Mouse (Mus musculus) layer of hippocampus, postnatal 10 days (tissue): ENCODE measurements around the gene Olfr56. TPM values are rescaled to one million over a fixed set of nuclear protein-coding genes. Genes with fewer than 3 reads are reported as not detected.
"Not testable (repeated sequence)": the region's sequence is repeated elsewhere in the genome, so short reads cannot be mapped to it uniquely, and the experiment has no call there.

Experiments
- DNase-seq, 2 experiments: peaks; one replicate each; pipeline ENCODE4 v3.0.0; 2021; ENCODE audit warnings: low spot score in 2 of 2
- total RNA-seq, 2 experiments: library from RNA; stranded (reverse); gene quantifications; 2 replicates each; pipeline ENCODE4 v1.2.3; 2021

Olfr56 gene
- total RNA-seq, 2 experiments from 2014 or later, result not detected

GRCm38 (mm10) chr11:49051894-49052293, 73.2 kb downstream of the Olfr56 start:
- not testable (repeated sequence) for DNase-seq

- DNase-seq, result not testable (repeated sequence)
Observed at GRCm38 (mm10) chr11:49060061-49060460, 81.4 kb downstream of the Olfr56 start.

DNA sequence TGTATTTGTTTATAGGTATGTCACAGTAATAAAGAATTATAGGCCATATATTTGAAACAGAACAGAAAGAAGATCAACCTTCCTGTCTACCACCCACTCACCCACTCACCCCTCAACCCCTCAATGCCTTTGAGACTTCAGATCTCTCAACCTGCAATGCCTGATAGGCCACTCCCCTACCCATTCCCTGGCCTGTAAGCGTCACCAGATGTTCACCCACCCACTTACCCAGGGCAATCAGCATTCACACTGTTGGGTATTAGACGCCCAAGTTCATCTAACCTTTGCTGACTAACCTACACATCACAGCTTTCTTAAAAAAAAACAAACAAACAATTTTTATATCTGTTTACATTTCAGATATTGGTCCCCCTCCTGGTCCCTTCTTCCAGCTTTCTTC, 83.2 kb downstream of the Olfr56 start:
- DNase-seq, result not testable (repeated sequence)

DNA sequence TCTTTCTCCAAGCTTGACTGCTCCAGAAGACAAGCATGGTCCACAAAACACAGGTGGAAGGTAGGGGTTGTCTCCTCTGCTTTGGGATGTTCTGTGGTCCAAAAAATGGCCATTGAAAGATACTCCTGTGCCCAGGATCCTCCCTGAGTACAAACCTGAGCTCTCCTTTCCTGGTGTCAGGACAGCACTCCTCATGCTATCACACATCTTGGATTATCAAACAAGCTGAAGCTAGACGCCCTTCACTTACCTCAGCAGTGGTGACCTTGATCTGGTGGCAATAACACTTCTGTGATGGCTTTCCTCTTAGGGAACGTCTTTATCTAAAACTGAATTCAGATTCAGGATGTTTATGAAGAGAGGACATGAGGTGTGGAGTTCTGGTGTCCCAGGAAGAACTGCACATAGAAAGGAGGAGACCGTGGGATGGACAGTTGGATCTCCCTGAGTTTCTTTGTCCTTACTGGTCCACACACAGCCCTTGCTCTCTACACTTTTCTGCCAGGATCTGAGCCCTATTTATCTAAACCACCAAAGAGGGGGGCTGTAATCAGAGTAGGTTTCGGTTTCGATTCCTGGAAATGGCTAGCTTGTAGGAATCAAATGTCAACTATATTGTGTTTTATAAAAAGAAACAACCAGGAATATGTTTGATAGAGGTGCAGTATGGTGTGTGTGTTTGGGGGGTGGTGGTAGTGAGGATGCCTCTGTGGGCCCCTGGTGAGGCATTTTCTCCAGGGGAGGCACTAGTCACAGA, 85.2 kb downstream of the Olfr56 start, which contains the start of gene Tgtp2:
Gene Tgtp2, minus strand, starts transcription at position 494 of the 757 bp plus-strand sequence.
- DNase-seq, result not testable (repeated sequence)

GRCm38 (mm10) chr11:49068358-49068757, 89.7 kb downstream of the Olfr56 start:
- no peak for DNase-seq

- DNase-seq, result not testable (repeated sequence)
Observed at GRCm38 (mm10) chr11:49076001-49076757, 97.5 kb downstream of the Olfr56 start, which contains the start of gene Ifi47. Gene Ifi47, plus strand, starts transcription at chr11:49076587.

- DNase-seq, result no peak
Observed at GRCm38 (mm10) chr11:49077012-49077411, 98.3 kb downstream of the Olfr56 start.

DNA sequence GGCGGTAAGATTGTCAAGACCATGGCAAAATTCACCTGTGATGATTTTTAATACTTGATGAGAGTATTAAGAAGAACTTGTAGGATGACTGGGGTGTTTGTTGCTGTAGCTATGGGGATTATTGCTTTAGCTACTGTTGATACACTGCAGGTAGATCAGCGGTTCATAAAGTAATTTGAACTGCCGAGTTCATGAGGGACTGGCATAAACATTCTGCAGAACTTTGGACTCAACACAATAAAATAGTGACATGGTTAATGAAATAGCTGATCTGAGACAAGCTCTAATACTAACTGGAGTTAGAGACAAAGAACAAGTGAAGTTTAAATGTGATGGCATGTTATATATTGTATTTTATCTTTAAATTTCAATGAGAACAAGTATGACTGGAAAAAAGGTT, 100.0 kb downstream of the Olfr56 start:
- DNase-seq, result no peak

- no peak for DNase-seq
Observed at GRCm38 (mm10) chr11:49080636-49081035, 101.9 kb downstream of the Olfr56 start.

DNA sequence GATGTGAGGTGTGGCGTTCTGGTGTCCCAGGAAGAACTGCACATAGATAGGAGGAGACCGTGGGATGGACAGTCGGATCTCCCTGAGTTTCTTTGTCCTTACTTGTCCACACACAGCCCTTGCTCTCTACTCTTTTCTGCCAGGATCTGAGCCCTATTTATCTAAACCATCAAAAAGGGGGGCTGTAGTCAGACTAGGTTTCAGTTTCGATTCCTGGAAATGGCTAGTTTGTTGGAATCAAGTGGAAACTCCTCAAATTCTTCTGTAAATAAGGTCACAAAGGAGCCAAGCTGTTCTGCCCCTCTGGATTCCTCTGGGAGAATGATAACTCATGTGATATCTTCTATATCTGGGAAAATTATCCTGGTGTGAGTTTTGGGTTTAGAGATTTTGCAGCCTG, 102.7 kb downstream of the Olfr56 start:
- DNase-seq, result no peak

GRCm38 (mm10) chr11:49081886-49082285, 103.2 kb downstream of the Olfr56 start:
- DNase-seq, result no peak

GRCm38 (mm10) chr11:49083146-49083545, 104.5 kb downstream of the Olfr56 start:
- DNase-seq, result no peak

- DNase-seq, result no peak
Observed at GRCm38 (mm10) chr11:49083808-49084207, 105.1 kb downstream of the Olfr56 start.

DNA sequence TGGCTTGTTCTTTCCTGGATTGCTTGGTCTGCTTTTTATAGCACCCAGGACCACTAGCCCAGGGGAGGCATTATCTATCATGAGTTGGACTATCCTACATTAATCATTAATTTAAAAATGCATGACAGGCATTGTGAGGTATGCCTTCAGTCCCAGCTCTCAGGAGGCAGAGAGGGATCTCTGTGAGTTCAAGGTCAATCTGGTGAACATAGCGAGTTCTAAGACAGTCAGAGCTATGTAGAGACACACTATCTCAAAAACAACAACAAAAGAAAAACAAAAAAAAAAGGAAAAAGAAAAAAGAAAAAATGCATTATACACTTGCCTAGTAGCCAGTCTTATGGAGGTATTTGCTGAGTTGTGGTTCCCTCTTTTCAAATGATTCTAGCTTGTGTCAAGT, 105.7 kb downstream of the Olfr56 start:
- DNase-seq, result no peak

DNA sequence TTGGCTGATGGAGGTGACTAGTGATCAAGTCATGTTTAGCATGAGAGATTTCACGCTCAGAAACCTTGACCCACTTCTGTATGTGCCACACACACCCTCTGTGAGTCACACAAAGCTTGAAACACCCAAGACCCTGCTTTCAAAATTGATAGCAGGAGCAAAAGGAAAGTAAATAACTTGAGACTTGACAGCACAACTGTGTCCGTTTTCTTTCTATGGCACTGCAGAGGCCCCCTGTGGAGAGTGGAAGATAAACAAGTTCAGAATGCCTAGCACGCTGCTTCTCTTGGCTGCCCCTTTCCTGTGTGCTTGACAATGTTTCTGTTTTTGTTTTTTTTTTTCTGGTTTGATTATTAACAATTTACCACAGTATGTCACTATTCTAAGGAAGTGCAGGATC, 106.2 kb downstream of the Olfr56 start:
- DNase-seq, result no peak

DNA sequence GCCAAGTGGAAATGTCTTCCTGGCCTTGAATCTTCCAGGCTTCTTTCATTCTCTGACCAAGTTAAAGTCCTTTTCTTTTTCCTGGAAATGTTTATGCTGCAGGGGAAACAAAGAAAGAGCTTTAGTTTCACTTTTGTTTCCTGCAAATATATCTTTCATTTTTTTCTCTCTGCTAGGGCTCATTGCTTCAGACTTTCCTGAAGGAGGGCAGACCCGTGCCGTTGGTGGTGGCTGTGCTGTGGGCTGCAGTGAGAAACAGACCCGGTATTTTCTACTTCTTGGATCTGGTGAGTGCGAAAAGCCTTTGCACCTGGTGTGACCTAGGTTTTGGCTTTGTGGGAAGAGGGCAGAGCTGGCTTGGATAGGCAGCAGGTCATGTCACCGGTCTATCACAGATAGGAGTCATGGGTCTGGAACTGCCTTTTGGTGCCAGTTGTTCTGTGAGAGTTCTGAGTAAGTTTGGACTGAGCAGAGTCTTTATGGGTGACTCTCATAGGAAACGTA, 108.2 kb downstream of the Olfr56 start:
- no peak for DNase-seq

DNA sequence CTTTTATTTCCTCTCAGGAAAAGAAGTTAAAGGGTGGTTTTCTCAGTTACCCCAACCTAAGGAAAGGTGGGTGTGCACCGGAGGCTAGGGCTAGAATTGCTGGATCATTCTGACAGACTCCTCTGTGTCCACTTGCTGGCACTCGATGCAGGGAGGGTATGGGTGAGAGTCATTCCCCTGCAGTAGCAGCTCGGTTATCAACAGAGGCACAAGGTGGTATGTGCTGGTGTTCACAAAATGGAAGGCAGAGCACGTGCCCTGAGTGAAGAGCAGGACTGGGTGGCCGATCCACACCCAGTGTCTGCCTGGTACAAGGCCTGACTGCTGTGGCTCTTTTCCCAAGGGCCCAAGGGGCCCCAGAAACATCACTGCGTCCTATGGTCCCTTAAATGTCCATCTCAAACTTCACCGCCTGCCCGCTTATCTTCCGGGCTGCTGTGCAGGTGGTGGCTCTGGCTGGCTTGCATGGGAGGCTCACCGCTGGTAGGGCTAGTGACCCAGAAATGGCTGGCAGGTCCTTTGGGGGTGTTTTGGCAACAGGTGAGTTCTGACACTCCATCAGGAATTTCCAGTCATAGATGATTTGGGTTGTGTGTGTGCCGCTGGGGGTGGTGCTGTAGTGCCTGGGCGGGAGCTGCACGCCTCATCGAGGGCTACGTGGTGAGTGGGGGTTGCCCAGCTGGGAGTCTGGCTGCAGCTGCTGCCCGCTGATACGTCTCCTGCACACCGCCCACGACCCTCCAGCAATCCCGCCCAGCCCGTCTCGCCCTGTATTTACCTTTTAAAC, 109.3 kb downstream of the Olfr56 start:
- DNase-seq, result no peak

- no peak for DNase-seq
Observed at GRCm38 (mm10) chr11:49088990-49089652, 110.4 kb downstream of the Olfr56 start.

- no peak for DNase-seq
Observed at GRCm38 (mm10) chr11:49089735-49090507, 111.2 kb downstream of the Olfr56 start.

DNA sequence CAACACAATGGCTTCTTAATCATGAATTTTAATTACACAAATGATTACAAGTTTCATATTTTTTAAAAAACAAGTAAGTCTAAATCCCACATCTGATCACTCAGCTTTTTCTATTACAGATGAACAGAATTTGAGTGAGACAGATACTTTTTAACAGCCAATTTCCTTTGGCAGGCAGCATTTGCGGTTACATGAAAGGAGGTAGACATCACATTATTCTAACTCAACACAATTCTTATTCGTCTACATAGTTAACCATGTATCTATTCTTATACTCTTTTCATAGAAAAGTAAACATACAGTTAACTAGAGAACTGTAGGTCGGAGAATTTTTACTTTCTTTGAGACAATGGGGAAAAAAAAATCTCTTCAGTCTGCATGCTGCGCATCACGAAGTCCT, 111.9 kb downstream of the Olfr56 start:
- no peak for DNase-seq
